Mouse (Mus musculus): ENCODE measurements around the gene Spata31d1a. TPM values are rescaled to one million over a fixed set of nuclear protein-coding genes. Genes with fewer than 3 reads are reported as not detected.

Gene Spata31d1a
- polyA plus RNA-seq, 1 experiment from 2014 or later: 0.41 TPM

- Histone ChIP-seq H3K27ac (ENCODE audit: low read length) (peak overlapping the region; percentile 32; the same call in 1 of the 2 replicates), H3K36me3 (ENCODE audit: insufficient read depth, low read length) (no peaks in the 10 kb centered on the region), H3K4me3 (ENCODE audit: low read depth, low read length) (no peak overlapping the region), H3K27me3 (replicated peaks; ENCODE audit: insufficient read depth, low read length) (no peaks in the 10 kb centered on the region), H3K4me2 (replicated peaks; ENCODE audit: low read depth, low read length) (no peak overlapping the region), H3K9ac (replicated peaks; ENCODE audit: low read depth) (no peak overlapping the region), H3K9me3 (ENCODE audit: low read length) (no peaks in the 10 kb centered on the region), H3K4me1 (ENCODE audit: insufficient read depth, low read depth, low read length) (peaks cover 7% of the 10 kb centered on the region; the same call in 1 of the 2 replicates)
- DNase-seq (ENCODE audit: low spot score): peak; percentile 18
- TF ChIP-seq EP300 (IDR thresholded peaks at IDR 0.05) (no peak), CTCF (IDR thresholded peaks at IDR 0.05) (no peak)
- 66% methylated on average over 4 of the region's 4 CpGs for WGBS
- peak; percentile 27; the same call in 1 of the 2 replicates for ATAC-seq
Measured at GRCm38 (mm10) chr13:59656975-59657388, 53.1 kb downstream of the Spata31d1a start.

GRCm38 (mm10) chr13:59656316-59656832 lies 53.8 kb downstream of the Spata31d1a start:
- Histone ChIP-seq H3K27me3 (replicated peaks; ENCODE audit: insufficient read depth, low read length) (no peaks in the 10 kb centered on the region), H3K9me3 (ENCODE audit: low read length) (no peaks in the 10 kb centered on the region), H3K27ac (ENCODE audit: low read length) (peak overlapping the region; percentile 32; the same call in 1 of the 2 replicates), H3K4me2 (replicated peaks; ENCODE audit: low read depth, low read length) (no peak overlapping the region), H3K4me1 (ENCODE audit: insufficient read depth, low read depth, low read length) (peaks cover 7% of the 10 kb centered on the region; the same call in 1 of the 2 replicates), H3K9ac (replicated peaks; ENCODE audit: low read depth) (no peak overlapping the region), H3K36me3 (ENCODE audit: insufficient read depth, low read length) (no peaks in the 10 kb centered on the region), H3K4me3 (ENCODE audit: low read depth, low read length) (no peak overlapping the region)
- ATAC-seq (peak; percentile 37), DNase-seq (ENCODE audit: low spot score) (no peak)
- 61% methylated on average over 10 of the region's 10 CpGs for WGBS
- TF ChIP-seq EP300 (IDR thresholded peaks at IDR 0.05): no peak

- H3K27me3 ChIP-seq (replicated peaks; ENCODE audit: insufficient read depth, low read length): no peaks in the 10 kb centered on the region
- no peaks in the 10 kb centered on the region for H3K9me3 ChIP-seq (ENCODE audit: low read length)
- 75% methylated on average over 15 of the region's 15 CpGs for WGBS
- H3K4me2 ChIP-seq (replicated peaks; ENCODE audit: low read depth, low read length): no peak overlapping the region
- no peak overlapping the region for H3K27ac ChIP-seq (ENCODE audit: low read length)
- peaks cover 7% of the 10 kb centered on the region; the same call in 1 of the 2 replicates for H3K4me1 ChIP-seq (ENCODE audit: insufficient read depth, low read depth, low read length)
- H3K4me3 ChIP-seq (ENCODE audit: low read depth, low read length): no peak overlapping the region
- TF ChIP-seq EP300 (IDR thresholded peaks at IDR 0.05): no peak
- TF ChIP-seq CTCF (IDR thresholded peaks at IDR 0.05): no peak
- ATAC-seq: peak; percentile 70
- no peak overlapping the region for H3K9ac ChIP-seq (replicated peaks; ENCODE audit: low read depth)
- peak; percentile 48 for DNase-seq (ENCODE audit: low spot score)
- H3K36me3 ChIP-seq (ENCODE audit: insufficient read depth, low read length): no peaks in the 10 kb centered on the region
Measured at GRCm38 (mm10) chr13:59655718-59656315, 54.3 kb downstream of the Spata31d1a start.

DNA sequence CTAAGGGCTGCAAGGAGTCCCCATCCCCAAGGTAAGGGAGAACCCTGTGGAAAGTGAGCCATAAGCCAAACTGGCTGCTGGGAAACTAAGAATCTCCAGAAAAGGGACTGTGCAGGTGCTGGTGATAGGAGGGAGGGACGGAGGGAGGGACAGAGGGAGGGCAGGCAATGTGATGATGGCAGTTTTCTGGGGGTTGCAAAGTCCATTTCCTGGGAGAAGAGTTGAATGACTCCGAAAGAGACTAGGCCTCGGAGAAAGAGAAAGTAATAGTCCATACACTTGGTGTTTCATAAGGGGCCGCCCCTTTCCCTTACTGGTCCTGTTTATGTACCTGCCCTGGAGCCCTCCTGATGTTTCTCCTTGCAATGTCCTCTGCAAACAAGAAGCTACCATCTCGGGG lies 55.7 kb downstream of the Spata31d1a start:
- Histone ChIP-seq H3K9ac (replicated peaks; ENCODE audit: low read depth) (no peak overlapping the region), H3K36me3 (ENCODE audit: insufficient read depth, low read length) (no peaks in the 10 kb centered on the region), H3K9me3 (ENCODE audit: low read length) (no peaks in the 10 kb centered on the region), H3K27me3 (replicated peaks; ENCODE audit: insufficient read depth, low read length) (no peaks in the 10 kb centered on the region), H3K4me2 (replicated peaks; ENCODE audit: low read depth, low read length) (no peak overlapping the region), H3K4me1 (ENCODE audit: insufficient read depth, low read depth, low read length) (peaks cover 7% of the 10 kb centered on the region; the same call in 1 of the 2 replicates), H3K4me3 (ENCODE audit: low read depth, low read length) (no peak overlapping the region), H3K27ac (ENCODE audit: low read length) (no peak overlapping the region)
- WGBS: 88% methylated on average over 5 of the region's 5 CpGs
- DNase-seq (ENCODE audit: low spot score) (no peak), ATAC-seq (no peak)
- TF ChIP-seq EP300 (IDR thresholded peaks at IDR 0.05): no peak
- no peak for TF ChIP-seq CTCF (IDR thresholded peaks at IDR 0.05)

- H3K9ac ChIP-seq (replicated peaks; ENCODE audit: low read depth): no peak overlapping the region
- H3K4me2 ChIP-seq (replicated peaks; ENCODE audit: low read depth, low read length): no peak overlapping the region
- no peak for TF ChIP-seq CTCF (IDR thresholded peaks at IDR 0.05)
- TF ChIP-seq EP300 (IDR thresholded peaks at IDR 0.05): no peak
- WGBS: 87% methylated on average over 3 of the region's 3 CpGs
- H3K27ac ChIP-seq (ENCODE audit: low read length): no peak overlapping the region
- H3K4me1 ChIP-seq (ENCODE audit: insufficient read depth, low read depth, low read length): peaks cover 7% of the 10 kb centered on the region; the same call in 1 of the 2 replicates
- H3K9me3 ChIP-seq (ENCODE audit: low read length): no peaks in the 10 kb centered on the region
- no peak overlapping the region for H3K4me3 ChIP-seq (ENCODE audit: low read depth, low read length)
- ATAC-seq (no peak), DNase-seq (ENCODE audit: low spot score) (no peak)
- H3K36me3 ChIP-seq (ENCODE audit: insufficient read depth, low read length): no peaks in the 10 kb centered on the region
- H3K27me3 ChIP-seq (replicated peaks; ENCODE audit: insufficient read depth, low read length): no peaks in the 10 kb centered on the region
Measured at GRCm38 (mm10) chr13:59653136-59653535, 57.0 kb downstream of the Spata31d1a start.

- ATAC-seq (no peak), DNase-seq (ENCODE audit: low spot score) (no peak)
Measured at GRCm38 (mm10) chr13:59652651-59653050, 57.5 kb downstream of the Spata31d1a start.

More at GRCm38 (mm10) chr13:59652651-59653050, 57.5 kb downstream of the Spata31d1a start:
- 71% methylated on average over 5 of the region's 5 CpGs for WGBS
- Histone ChIP-seq H3K27me3 (replicated peaks; ENCODE audit: insufficient read depth, low read length) (no peaks in the 10 kb centered on the region), H3K4me2 (replicated peaks; ENCODE audit: low read depth, low read length) (no peak overlapping the region), H3K4me1 (ENCODE audit: insufficient read depth, low read depth, low read length) (peaks cover 7% of the 10 kb centered on the region; the same call in 1 of the 2 replicates), H3K9me3 (ENCODE audit: low read length) (no peaks in the 10 kb centered on the region), H3K36me3 (ENCODE audit: insufficient read depth, low read length) (no peaks in the 10 kb centered on the region), H3K4me3 (ENCODE audit: low read depth, low read length) (no peak overlapping the region), H3K9ac (replicated peaks; ENCODE audit: low read depth) (no peak overlapping the region), H3K27ac (ENCODE audit: low read length) (no peak overlapping the region)
- no peak for TF ChIP-seq CTCF (IDR thresholded peaks at IDR 0.05)
- TF ChIP-seq EP300 (IDR thresholded peaks at IDR 0.05): no peak

Other genes starting within 250 kb of the Spata31d1a start
- gene Agtpbp1, start 125.1 kb downstream of the Spata31d1a start, polyA plus RNA-seq (2015; fragmentation: Nextera tagmentation; extraction: Ambion mirVana): 14.1 and 17.3 TPM in 2 replicates
- gene Naa35, start 125.1 kb downstream of the Spata31d1a start, polyA plus RNA-seq (2015; fragmentation: Nextera tagmentation; extraction: Ambion mirVana): 43.3 and 53.5 TPM in 2 replicates
- 31.8 and 32.4 TPM in 2 replicates for gene Golm1, start 34.5 kb downstream of the Spata31d1a start, polyA plus RNA-seq (2015; fragmentation: Nextera tagmentation; extraction: Ambion mirVana)
- not detected in 2 replicates for gene 4921517D22Rik, start 16.2 kb downstream of the Spata31d1a start, polyA plus RNA-seq (2015; fragmentation: Nextera tagmentation; extraction: Ambion mirVana)
- gene Spata31d1b, start 2.0 kb upstream of the Spata31d1a start, polyA plus RNA-seq (2015; fragmentation: Nextera tagmentation; extraction: Ambion mirVana): not detected in 2 replicates
- gene Spata31d1d, start 21.4 kb upstream of the Spata31d1a start, polyA plus RNA-seq (2015; fragmentation: Nextera tagmentation; extraction: Ambion mirVana): not detected in 2 replicates
- 0.05 and 0.18 TPM in 2 replicates for gene 1700014D04Rik, start 36.4 kb upstream of the Spata31d1a start, polyA plus RNA-seq (2015; fragmentation: Nextera tagmentation; extraction: Ambion mirVana)
- 131 and 135 TPM in 2 replicates for gene Isca1, start 59.5 kb upstream of the Spata31d1a start, polyA plus RNA-seq (2015; fragmentation: Nextera tagmentation; extraction: Ambion mirVana)
- not detected in 2 replicates for gene Gm49354, start 71.9 kb upstream of the Spata31d1a start, polyA plus RNA-seq (2015; fragmentation: Nextera tagmentation; extraction: Ambion mirVana)
- gene Tut7, start 112.8 kb upstream of the Spata31d1a start, polyA plus RNA-seq (2015; fragmentation: Nextera tagmentation; extraction: Ambion mirVana): 41.5 and 50.4 TPM in 2 replicates